Mouse (Mus musculus) testis, postnatal 14 days (tissue): ENCODE measurements around the gene Txndc2.
A peak's percentile ranks its signal among the peaks of the same experiment; 100 is the strongest.

ENCODE experiments used
- DNase-seq: peaks from one replicate; pipeline ENCODE4 v3.0.0; 2021; ENCODE audit warnings: low spot score

Txndc2 gene

GRCm38 (mm10) chr17:65641734-65642218 is at the start of gene Txndc2:
TSS of gene Txndc2 (minus strand) at chr17:65642168.
- no peak for DNase-seq

- no peak for DNase-seq
These were observed 41.8 kb upstream of the Txndc2 start for GRCm38 (mm10) chr17:65683731-65684130.

- DNase-seq, result no peak
These were observed 41.3 kb upstream of the Txndc2 start for GRCm38 (mm10) chr17:65683316-65683715.

GRCm38 (mm10) chr17:65682071-65682680 is 40.2 kb upstream of the Txndc2 start:
- peak; percentile 85 for DNase-seq

GRCm38 (mm10) chr17:65681516-65681915 is 39.5 kb upstream of the Txndc2 start:
- no peak for DNase-seq

- DNase-seq, result no peak
These were observed 38.9 kb upstream of the Txndc2 start for GRCm38 (mm10) chr17:65680801-65681412.

- no peak for DNase-seq
These were observed 38.0 kb upstream of the Txndc2 start for GRCm38 (mm10) chr17:65679806-65680446.

- DNase-seq, result no peak
These were observed 35.8 kb upstream of the Txndc2 start for GRCm38 (mm10) chr17:65677742-65678141.

GRCm38 (mm10) chr17:65676536-65676935 is 34.6 kb upstream of the Txndc2 start:
- DNase-seq, result no peak

GRCm38 (mm10) chr17:65675985-65676384 is 34.0 kb upstream of the Txndc2 start:
- DNase-seq, result no peak

GRCm38 (mm10) chr17:65674710-65675171 is 32.8 kb upstream of the Txndc2 start:
- DNase-seq, result peak; percentile 85

- no peak for DNase-seq
These were observed 31.0 kb upstream of the Txndc2 start for GRCm38 (mm10) chr17:65672926-65673325.

- DNase-seq, result no peak
These were observed 27.1 kb upstream of the Txndc2 start for GRCm38 (mm10) chr17:65669061-65669460.

- DNase-seq, result no peak
These were observed 25.8 kb upstream of the Txndc2 start for GRCm38 (mm10) chr17:65667792-65668191.

- peak; percentile 73 for DNase-seq
These were observed 24.6 kb upstream of the Txndc2 start for GRCm38 (mm10) chr17:65666388-65667161.

- DNase-seq, result no peak
These were observed 23.9 kb upstream of the Txndc2 start for GRCm38 (mm10) chr17:65665786-65666387.

- peak; percentile 27 for DNase-seq
These were observed 21.5 kb upstream of the Txndc2 start for GRCm38 (mm10) chr17:65663329-65664078.

- no peak for DNase-seq
These were observed 20.7 kb upstream of the Txndc2 start for GRCm38 (mm10) chr17:65662662-65663061.

- DNase-seq, result no peak
These were observed 16.4 kb upstream of the Txndc2 start for GRCm38 (mm10) chr17:65658416-65658815.

- no peak for DNase-seq
These were observed 16.0 kb upstream of the Txndc2 start for GRCm38 (mm10) chr17:65657958-65658357.

GRCm38 (mm10) chr17:65656731-65657130 is 14.8 kb upstream of the Txndc2 start:
- DNase-seq, result peak; percentile 83
